Mouse (Mus musculus) layer of hippocampus, adult 8-10 months (tissue): ENCODE measurements around the gene Phf21b. TPM values are rescaled to one million over a fixed set of nuclear protein-coding genes. Genes with fewer than 3 reads are reported as not detected.
"Not testable (repeated sequence)": the region's sequence is repeated elsewhere in the genome, so short reads cannot be mapped to it uniquely, and the experiment has no call there.

ENCODE experiments used
- DNase-seq, 2 experiments: peaks; one replicate each; pipeline ENCODE4 v3.0.0; 2022; ENCODE audit warnings: low spot score in 2 of 2
- total RNA-seq, 4 experiments: library from RNA; stranded (reverse); gene quantifications; 2 replicates each; pipeline ENCODE4 v1.2.4; 2022

The Phf21b gene
- 10 to 100 TPM in 2 of 4 experiments, 1 to 10 TPM in 2; 6.6 to 12.2 (median 9.3) TPM for total RNA-seq

- DNase-seq, result peak; percentile 72 to 82
These were observed at the start of gene Phf21b for GRCm38 (mm10) chr15:84856006-84856995. Gene Phf21b (minus strand): TSS chr15:84856049.

GRCm38 (mm10) chr15:84903843-84904385 lies 48.1 kb upstream of the Phf21b start:
- DNase-seq, result no peak

DNA sequence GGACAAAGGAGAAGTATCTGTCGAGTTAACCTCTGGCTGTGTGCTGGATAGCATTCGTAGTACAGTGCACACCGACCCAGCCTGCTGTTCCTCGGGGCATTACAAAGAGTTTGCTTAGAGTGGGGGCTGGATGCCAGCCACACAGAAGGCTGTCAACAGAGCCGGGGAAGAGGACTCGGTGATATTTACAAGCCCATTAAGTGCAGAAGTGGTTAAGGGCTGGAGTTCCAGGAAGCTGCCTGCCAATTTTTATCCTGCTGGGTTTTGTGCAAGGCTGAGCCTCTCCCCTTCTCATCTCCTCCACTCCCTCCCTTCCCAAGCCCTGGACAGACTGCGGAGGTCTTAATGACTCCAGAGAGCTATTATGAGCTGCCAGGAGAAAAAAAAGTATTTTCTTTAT lies 42.2 kb upstream of the Phf21b start:
- DNase-seq, result peak in 1 of 2 experiments; percentile 16

DNA sequence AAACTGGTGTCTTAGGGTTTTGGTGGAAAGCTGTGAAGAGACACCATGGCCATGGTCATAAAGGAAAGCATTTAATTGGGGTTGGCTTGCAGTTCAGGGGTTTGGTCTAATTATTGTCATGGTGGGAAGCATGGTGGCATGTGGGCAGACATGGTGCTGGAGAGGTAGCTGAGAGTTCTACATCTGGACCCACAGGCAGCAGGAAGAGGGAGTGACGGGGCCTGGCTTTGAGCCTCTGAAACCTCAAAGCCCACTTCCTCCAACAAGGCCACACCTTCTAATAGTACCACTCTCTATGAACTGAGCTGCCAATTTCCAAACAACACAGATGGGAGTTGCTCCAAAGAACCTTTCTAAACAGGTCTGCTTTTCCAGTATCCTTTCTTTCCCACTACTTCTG lies 40.8 kb upstream of the Phf21b start:
- DNase-seq, result no peak

DNA sequence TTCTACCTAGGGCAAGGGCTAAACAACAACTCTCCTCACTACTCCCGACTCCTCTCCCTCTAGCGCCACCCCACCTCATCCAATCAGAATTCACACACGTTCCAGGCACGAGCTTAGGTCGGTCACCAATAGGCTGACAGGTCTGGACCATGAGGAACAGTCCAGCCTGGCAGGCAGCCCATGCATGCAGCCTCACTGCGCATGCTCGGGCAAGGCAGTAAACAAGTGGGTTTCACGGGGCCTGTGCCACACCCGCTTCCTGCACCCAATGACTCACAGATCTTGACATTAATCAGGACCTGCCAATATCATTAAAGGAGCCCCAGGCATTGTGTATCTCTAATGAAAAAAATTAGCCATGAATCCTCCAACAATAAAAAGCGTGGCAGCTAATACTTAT lies 40.4 kb upstream of the Phf21b start:
- DNase-seq, result not testable (repeated sequence)

DNA sequence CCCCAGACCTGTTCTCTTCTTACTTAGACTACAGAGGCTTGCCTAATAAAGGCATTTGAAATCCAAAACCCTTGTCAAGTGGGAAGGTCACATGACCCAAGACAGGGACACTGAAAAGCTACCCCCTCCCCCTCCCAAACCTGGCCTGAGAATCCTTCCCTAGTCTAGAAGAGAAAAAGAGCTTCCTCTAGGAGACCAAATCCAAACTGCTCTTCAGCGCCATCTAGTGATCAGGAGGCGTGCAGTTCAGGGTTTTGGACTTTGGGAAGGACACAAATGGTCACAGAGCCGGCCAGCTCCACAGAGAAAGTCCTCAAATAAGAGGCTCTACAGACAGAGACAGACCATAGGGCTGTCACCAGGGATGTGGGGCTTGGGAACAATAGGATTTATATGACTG lies 35.8 kb upstream of the Phf21b start:
- DNase-seq, result peak; percentile 41 to 67

DNA sequence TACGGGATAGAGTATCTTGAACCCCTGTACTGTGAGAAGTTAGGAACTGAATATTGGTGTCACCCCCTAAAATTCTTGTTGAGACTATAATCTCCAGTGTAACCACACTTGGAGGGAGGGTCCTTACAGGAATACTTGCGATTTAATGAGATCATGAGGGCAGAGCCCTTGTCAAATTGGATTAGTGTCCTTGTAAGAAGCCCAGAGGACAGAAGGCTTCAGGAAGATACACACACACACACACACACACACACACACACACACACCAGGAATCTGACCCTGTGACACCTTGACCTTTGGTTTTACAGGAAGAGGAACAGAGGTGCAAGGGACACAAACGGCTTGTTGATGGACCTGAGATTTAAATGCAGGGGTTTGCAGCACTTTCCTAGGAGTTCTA lies 35.4 kb upstream of the Phf21b start:
- DNase-seq, result no peak

DNA sequence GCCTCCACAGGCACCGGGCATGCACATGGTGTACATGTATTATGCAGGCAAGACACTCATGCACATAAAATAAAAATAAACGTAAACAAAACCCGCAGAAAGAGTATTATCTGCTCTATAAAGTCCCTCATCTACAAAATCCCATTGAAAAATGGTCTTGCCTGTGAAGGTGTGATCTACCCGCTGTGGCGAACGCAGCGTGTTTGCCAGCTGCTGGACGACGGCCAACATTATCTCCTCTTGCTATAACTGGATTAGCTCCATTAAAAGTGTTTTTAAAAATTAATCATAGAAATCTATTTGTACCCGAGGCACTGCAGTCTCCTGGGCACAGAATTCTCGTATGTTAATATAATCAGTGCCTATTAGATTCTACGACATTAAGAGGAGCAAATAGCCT lies 32.2 kb upstream of the Phf21b start:
- peak in 1 of 2 experiments; percentile 58 for DNase-seq

DNA sequence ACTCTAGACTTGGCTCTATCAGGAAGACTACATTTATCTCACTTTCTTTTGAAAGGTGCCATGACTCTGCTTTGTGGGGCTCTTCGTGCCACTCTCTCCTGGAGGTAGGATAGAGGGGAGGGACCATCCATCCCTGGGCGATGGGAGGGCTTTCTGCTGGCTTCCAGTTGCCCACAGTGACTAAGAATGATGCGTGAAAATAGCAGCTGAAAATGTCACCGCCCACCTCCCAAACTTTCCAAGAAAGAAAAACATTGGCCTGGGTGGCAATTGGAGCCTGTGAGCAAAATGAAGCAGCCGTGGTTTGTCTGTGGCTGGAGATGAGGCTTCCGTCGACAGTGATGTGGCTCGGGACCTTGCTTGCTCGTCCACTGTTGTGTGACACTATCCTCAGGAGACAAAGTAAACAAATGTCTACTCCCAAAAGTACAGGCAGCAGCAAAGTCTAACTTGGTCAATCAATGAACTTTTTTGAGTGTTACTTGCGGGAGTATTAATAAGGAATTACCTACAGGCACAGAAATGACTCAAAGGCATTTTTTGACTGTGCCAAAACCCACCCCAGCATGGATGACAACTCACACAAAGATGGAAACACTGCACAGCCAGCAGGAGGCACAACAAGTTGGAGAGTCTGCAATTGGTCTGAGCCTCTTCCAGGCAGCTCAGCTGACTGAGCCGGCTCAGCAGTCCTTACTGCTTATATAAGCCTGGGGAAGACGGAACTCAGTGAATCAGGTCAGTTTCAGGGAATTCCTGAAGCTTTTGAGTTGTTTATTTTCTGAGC lies 21.4 kb upstream of the Phf21b start:
- no peak for DNase-seq

DNA sequence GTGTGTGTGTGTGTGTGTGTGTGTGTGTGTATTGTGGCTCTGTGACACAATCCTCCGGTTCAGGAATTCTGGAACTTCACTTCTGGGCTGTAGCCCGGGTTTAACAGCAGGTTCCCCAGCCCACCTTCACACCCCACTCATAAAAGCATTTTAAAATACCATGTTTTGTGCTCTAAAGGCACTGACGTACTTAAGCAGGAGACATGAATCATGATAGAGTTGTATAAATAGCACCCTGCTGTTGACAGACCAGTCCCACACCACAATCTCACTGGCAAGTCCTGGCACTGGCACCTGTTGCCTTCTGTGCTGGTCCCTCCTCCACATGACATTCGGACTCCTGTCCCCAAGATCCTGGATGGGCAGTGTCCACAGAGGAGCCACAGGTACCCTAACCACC lies 18.0 kb upstream of the Phf21b start:
- DNase-seq, result peak in 1 of 2 experiments; percentile 29

- no peak for DNase-seq
These were observed 17.2 kb upstream of the Phf21b start for GRCm38 (mm10) chr15:84873079-84873478.

- DNase-seq, result no peak
These were observed 16.0 kb upstream of the Phf21b start for GRCm38 (mm10) chr15:84871802-84872201.

DNA sequence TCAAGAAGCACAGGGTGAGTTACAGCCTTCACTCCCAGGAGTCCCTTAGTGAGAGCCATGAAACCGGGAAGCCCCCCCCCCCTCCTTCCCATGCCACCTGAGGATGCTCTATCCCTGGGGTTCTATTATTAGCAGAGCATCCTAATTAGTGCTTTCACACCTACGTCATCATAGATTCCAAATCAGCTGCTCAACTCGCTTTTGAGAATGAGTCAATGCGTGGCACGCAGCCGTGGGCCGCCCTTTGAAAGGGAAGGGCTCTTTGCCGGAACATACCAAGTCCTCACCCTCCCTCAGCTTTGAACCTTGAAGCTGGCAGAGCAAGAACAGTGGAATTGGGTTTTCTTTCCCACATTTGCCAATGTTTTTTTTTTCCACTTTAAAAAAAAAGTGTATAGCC lies 6.1 kb upstream of the Phf21b start:
- peak in 1 of 2 experiments; percentile 15 for DNase-seq

DNA sequence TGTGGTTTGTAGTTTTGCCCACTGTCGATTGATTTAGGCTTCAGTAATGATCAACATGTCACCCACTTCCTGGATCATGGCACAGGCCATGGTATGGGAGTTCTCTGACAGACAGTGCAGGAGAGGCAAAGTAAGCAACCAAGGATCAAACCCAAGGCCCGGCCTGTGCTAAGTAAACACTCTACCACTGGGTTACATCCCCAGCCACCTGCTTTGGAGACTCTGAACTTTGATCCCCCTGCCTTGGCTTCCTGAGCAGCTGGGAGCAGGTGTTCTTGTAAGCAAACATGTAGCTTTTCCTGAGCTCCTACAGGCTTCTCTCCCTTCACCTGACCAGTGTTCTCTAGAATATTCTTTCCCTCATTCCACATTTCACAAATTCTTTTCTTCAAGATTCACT lies 1.8 kb upstream of the Phf21b start:
- DNase-seq, result no peak

DNA sequence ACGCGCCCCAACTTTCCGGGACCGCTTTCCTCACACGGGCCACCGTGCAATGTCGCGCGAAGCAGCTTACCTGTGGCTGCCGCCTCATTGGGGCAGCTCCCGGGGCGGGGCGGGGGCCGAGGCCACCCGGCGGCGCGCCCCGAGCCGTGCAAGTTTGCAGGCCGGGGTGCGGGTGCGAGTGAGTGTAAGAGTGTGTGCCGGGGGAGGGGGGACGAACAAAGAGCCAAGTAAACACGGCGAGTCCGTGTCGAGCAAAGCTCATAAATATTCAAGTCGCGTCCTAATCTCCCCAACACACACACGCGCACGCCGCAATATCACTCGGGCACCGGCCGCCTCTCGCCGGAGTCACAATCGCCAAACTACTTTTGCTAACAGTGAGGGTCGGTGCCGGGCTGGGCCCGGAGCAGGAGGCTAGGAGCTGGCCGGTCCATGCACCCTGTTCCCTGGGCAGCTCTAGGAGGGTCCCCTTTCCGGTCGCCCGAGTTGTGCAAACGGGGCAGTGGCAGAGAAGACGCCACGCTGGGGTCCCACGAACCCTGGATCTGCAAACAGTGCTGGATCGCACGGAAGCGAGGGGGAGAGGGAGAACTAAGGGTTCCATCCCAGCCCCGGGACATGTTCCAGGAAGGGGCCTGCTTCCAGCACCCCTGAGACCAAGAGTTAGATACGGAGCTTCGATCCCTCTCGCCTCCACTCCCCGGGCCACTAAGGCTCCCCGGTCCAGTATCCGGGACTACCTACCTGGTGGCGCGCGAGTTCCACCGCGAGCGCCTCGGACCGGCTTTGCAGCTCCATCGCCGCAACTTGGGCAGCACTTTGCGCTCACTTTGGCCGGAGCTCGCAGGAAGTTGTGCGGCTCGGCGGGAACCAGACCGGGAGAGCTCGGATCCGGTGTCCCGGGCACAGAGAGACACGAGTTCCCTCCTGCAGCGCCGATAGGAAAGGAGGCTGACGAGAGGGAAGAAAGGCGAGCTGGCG lies 638 bp downstream of the Phf21b start:
- DNase-seq, result peak in 1 of 2 experiments; percentile 33

GRCm38 (mm10) chr15:84854171-84854811 lies 1.6 kb downstream of the Phf21b start:
- DNase-seq, result peak in 1 of 2 experiments; percentile 9

GRCm38 (mm10) chr15:84853261-84854137 lies 2.4 kb downstream of the Phf21b start:
- DNase-seq, result peak; percentile 50 to 53

DNA sequence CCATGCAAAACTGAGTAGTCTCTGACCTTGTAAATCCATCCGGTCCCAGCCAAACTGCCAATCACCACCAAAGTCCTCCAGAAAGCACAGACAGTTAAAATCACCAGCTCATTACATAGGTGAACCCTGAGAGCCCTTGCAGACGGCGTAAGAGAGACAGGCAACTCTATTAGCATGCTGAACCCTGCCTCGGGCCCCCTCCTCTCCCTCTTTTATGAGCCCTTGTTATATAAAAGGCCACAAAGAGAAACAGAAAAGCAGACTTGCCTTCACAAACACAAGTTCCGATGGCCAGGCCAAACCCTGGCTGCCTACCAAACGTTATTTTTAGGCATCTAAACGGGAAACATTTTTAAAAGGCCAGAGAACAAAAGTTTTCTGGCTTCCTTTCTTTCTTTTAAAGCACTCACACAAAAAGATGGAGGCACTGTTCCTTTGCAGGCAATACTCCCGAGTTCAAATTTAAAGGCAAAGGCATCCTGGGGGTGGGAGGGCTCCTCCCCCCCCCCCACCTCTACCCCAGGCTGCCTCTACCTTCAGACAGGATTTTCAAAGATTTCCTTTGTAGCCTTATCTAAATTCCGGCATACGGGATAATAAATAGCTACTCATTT lies 3.3 kb downstream of the Phf21b start:
- DNase-seq, result peak; percentile 28 to 60

- DNase-seq, result no peak
These were observed 5.5 kb downstream of the Phf21b start for GRCm38 (mm10) chr15:84850321-84850720.
